Mouse (Mus musculus): ENCODE measurements around the gene Zc3h7b.

GRCm38 (mm10) chr15:81723653-81724052 lies 21.2 kb upstream of the Zc3h7b start:
- TF ChIP-seq CTCF (IDR thresholded peaks at IDR 0.05; ENCODE audit: extremely low read depth, insufficient read depth, insufficient read length, insufficient replicate concordance): no peak
- TF ChIP-seq POLR2A (IDR thresholded peaks at IDR 0.05; ENCODE audit: low read depth, low read length): no peak

All from spleen, adult 2 months (tissue).